Mouse (Mus musculus) ES-E14 (cell line): ENCODE results near the gene Camkk2.

ENCODE experiments used
- HCFC1 ChIP-seq: IDR thresholded peaks from 2 replicates; pipeline ENCODE4 v1.6.1; 2012; ENCODE audit warnings: low read length, inconsistent platforms, borderline replicate concordance; ENCODE audit not compliant: insufficient read depth
- ZNF384 ChIP-seq: IDR thresholded peaks from 2 replicates; pipeline ENCODE4 v1.6.1; 2012; ENCODE audit warnings: low read depth, low read length, inconsistent platforms

DNA sequence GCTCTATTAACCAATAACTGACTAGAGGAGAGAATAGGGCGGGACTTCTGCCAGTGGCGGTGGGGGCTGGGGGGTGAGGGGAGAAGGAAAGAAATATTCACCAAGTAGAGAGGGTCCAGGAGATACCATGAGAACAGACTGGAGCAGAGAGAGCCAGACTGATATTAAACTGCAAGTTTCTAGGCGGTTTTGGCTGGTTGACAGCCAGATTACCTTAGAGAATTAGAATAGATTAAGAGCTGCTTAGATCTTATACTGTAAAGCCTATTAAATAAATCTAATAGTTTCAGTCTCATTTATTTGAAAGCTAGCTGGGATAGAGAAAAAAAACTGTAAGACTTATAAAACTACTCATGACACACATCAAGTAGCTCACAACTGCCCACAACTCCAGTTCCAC is 74.0 kb downstream of the Camkk2 start:
- TF ChIP-seq ZNF384 (no peak), HCFC1 (no peak)
